Mouse (Mus musculus) left cerebral cortex, adult 6 months (tissue): ENCODE results near the gene Dlx5. TPM values are rescaled to one million over a fixed set of nuclear protein-coding genes. Genes with fewer than 3 reads are reported as not detected.

Experiments
- long read RNA-seq, 2 experiments: library from polyadenylated mRNA; unstranded; transcript quantifications; one replicate each; pipeline ENCODE4 v2.0.0; 2019 to 2020
- polyA plus RNA-seq: library from polyadenylated mRNA; unstranded; fragments of <200 nt; fragmentation: Nextera tagmentation; gene quantifications from 2 replicates; pipeline ENCODE4 v1.2.3, GENCODE M21; 2021

The Dlx5 gene
- 4.5 and 6.2 TPM in 2 replicates for polyA plus RNA-seq
- long read RNA-seq, experiment 1, transcript Dlx5-201 (3 exons, 1,423 nt) = major isoform, 30 of 34 reads
- long read RNA-seq, experiment 1, partial matches to known transcripts = 0 of 34 reads
- long read RNA-seq, experiment 1, other reads (novel, unspliced or antisense) = 1 of 34 reads
- long read RNA-seq, experiment 2, transcript Dlx5-201 (3 exons, 1,423 nt) = major isoform, 6 of 7 reads
- long read RNA-seq, experiment 2, partial matches to known transcripts = 1 of 7 reads
- long read RNA-seq, experiment 2, other reads (novel, unspliced or antisense) = 0 of 7 reads

GRCm38 (mm10) chr6:6881638-6882190 lies at the start of gene Dlx5:
Gene Dlx5 (minus strand): TSS chr6:6882085.

GRCm38 (mm10) chr6:6863160-6863870 lies 18.6 kb downstream of the Dlx5 start, which contains the start of gene Dlx6:
Gene Dlx6 (plus strand): TSS chr6:6863334.

Other genes with a start within 250 kb of the Dlx5 start
- gene Dlx6, start 18.8 kb downstream of the Dlx5 start, polyA plus RNA-seq = 3.1 and 3.4 TPM in 2 replicates
- gene Sdhaf3, start 73.9 kb upstream of the Dlx5 start, polyA plus RNA-seq = 6.8 and 8.8 TPM in 2 replicates